Mouse (Mus musculus): ENCODE measurements around the gene Ly6g5c.

Gene Ly6g5c

GRCm38 (mm10) chr17:35141971-35142370 is 33.9 kb downstream of the Ly6g5c start:
- DNase-seq (ENCODE audit: low spot score), result no peak

- no peak for DNase-seq (ENCODE audit: low spot score)
Measured at GRCm38 (mm10) chr17:35146139-35146538, 38.1 kb downstream of the Ly6g5c start.

- no peak for DNase-seq (ENCODE audit: low spot score)
Measured at GRCm38 (mm10) chr17:35147348-35147747, 39.3 kb downstream of the Ly6g5c start.

GRCm38 (mm10) chr17:35147922-35148639 is 40.0 kb downstream of the Ly6g5c start:
- DNase-seq (ENCODE audit: low spot score), result no peak

GRCm38 (mm10) chr17:35152121-35152520 is 44.0 kb downstream of the Ly6g5c start:
- DNase-seq (ENCODE audit: low spot score), result no peak

GRCm38 (mm10) chr17:35153077-35153476 is 45.0 kb downstream of the Ly6g5c start:
- DNase-seq (ENCODE audit: low spot score), result no peak

GRCm38 (mm10) chr17:35153931-35154330 is 45.9 kb downstream of the Ly6g5c start:
- no peak for DNase-seq (ENCODE audit: low spot score)

- DNase-seq (ENCODE audit: low spot score), result no peak
Measured at GRCm38 (mm10) chr17:35154616-35155015, 46.5 kb downstream of the Ly6g5c start.

GRCm38 (mm10) chr17:35155451-35155850 is 47.4 kb downstream of the Ly6g5c start:
- DNase-seq (ENCODE audit: low spot score), result no peak

GRCm38 (mm10) chr17:35156461-35157200 is 48.6 kb downstream of the Ly6g5c start:
- DNase-seq (ENCODE audit: low spot score), result no peak

- no peak for DNase-seq (ENCODE audit: low spot score)
Measured at GRCm38 (mm10) chr17:35157254-35157653, 49.2 kb downstream of the Ly6g5c start.

GRCm38 (mm10) chr17:35157661-35158175 is 49.6 kb downstream of the Ly6g5c start:
- no peak for DNase-seq (ENCODE audit: low spot score)

- no peak for DNase-seq (ENCODE audit: low spot score)
Measured at GRCm38 (mm10) chr17:35158850-35159593, 50.9 kb downstream of the Ly6g5c start.

- DNase-seq (ENCODE audit: low spot score), result no peak
Measured at GRCm38 (mm10) chr17:35159638-35160037, 51.6 kb downstream of the Ly6g5c start.

GRCm38 (mm10) chr17:35161421-35161820 is 53.3 kb downstream of the Ly6g5c start:
- DNase-seq (ENCODE audit: low spot score), result no peak

All from lung, postnatal 25 days (tissue).